Mouse (Mus musculus) embryo, embryonic 11.5 days (tissue): Measurements from ENCODE around the gene Mphosph6.

Source experiments
- DNase-seq: peaks from one replicate; pipeline ENCODE4 v3.0.0-alpha.2; 2012; ENCODE audit warnings: low read depth, low spot score

Gene Mphosph6

DNA sequence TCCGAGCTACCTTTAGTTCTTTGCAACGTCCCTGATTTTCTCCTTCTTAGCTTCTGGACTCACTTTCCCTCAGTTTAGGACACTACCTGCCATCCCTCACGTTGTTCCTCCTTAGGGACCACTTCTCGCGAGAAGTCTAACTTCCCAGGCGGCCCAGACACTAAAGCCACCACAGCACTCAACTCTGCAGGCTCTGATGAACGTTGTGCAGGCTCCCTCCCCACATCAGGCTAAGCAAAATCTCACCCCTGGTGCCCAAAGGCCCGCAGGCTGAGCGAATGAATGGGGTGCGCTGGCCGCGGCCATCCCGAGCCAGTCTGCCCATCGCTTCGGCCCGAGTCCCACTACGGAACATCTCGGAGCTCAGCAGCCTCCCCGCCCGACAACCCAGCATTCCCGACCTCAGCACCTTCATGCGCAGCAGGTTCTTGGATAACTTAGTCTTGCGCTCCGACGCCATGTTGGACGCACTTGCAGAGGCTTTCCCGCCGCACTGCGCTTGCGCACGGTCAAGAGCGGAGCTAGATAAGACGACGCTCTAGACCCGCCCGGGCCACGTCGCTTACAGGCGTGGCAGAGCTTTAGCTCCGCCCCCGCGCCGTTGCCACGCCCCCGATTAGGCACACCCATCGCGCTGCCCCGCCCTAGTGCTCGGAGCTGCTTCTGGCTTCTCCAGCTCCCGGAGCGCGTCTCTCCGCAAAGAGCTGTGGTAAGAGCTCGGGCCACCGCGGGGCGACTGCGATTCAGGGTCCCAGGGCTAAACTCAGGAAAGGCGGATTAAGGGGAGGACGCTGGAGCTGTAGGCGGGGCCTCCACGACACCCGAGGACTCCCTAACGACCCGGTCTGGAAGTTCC, at the start of gene Mphosph6:
Gene Mphosph6, minus strand, starts transcription at position 501 of the 856 bp plus-strand sequence.
- peak; percentile 99 for DNase-seq

- no peak for DNase-seq
Observed at GRCm38 (mm10) chr8:117850420-117850819, 48.7 kb upstream of the Mphosph6 start.

- no peak for DNase-seq
Observed at GRCm38 (mm10) chr8:117847865-117848264, 46.1 kb upstream of the Mphosph6 start.

- DNase-seq = no peak
Observed at GRCm38 (mm10) chr8:117843694-117844093, 42.0 kb upstream of the Mphosph6 start.

DNA sequence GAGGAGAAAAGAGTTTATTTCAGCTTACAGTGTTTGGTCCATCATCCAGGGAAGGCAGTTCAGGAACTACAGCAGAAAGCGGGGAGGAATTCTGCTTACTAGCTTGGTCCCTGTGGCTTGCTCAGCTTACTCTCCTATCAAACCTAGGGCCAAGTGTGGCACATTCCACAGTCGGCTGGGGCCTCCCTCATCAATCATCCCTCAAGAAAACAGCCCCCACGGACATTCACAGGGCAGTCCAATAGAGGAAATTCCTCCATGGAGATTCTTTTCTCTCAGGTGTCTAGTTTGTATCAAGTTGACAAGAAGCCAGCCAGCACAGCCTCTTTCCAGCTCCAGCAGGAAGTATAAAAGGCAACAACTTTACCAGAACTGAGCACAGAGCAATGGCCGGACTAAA, 11.8 kb upstream of the Mphosph6 start:
- no peak for DNase-seq

DNA sequence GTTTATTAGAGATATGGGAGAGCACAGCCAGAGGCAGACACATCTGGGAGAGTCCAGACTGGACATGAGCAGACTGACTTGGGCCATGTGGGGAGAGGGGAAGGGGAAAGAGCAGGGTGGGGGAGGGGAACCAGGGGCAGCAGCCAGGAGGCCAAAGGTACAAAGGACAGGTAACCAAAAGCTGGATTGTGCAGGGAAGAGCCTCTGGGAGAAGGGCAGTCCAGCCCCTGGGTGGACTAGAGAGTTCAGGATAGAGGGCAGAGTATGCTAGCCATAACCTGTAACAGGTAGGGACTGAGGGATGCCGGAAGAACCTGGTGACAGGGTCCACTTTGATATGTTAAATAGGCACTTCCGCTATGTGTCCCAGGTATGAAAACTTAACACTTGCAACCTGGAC, 8.9 kb upstream of the Mphosph6 start:
- no peak for DNase-seq

DNA sequence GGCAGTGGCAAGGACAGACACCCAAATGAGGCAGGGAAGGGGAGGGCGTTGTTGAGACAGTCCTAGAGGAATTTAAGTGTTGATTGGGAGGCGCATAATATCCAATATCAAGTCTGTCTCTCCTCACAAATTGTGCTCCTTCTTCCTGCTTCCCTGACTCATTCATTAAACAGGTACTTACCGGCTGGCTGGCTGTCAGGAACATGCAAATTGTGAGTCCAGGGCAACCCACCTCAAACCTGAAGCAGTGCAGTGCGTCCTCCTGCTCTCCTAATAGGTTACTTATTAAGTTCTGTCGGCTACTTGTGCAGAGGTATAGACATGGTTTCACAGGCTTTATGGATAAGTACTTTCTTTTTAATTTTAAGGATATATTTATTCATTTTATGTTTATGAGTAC, 3.7 kb upstream of the Mphosph6 start:
- DNase-seq = no peak

GRCm38 (mm10) chr8:117802299-117802689, 551 bp upstream of the Mphosph6 start:
- peak; percentile 11 for DNase-seq

- no peak for DNase-seq
Observed at GRCm38 (mm10) chr8:117798066-117798465, 3.7 kb downstream of the Mphosph6 start.

- DNase-seq = no peak
Observed at GRCm38 (mm10) chr8:117796464-117796863, 5.3 kb downstream of the Mphosph6 start.

GRCm38 (mm10) chr8:117794581-117794980, 7.2 kb downstream of the Mphosph6 start:
- no peak for DNase-seq

DNA sequence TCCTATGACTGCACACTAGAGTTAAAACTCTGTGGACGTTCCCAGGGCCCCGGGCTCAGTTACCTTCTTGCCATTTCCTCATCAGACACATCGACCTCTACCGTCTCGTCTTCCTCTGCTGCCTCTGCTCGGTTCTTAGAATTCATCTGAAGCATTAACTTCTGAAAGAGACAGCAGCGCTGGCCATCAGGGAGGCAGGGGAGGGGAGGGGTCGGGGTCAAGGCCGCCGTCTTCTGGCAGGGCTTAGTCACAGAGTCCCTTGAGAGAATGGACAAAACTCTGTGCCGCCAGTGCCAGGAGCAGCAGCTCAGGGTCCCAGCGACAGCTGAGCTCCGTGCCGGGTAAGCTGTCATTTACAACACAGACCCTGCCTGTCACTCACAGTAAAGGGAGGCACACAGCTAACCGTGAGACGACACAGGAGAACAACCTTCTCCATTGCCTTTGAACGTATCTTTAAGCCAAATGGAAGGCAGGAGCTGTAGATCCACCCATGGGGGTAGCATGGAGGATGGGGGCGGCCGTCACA, 9.1 kb downstream of the Mphosph6 start:
- DNase-seq = no peak

- DNase-seq = no peak
Observed at GRCm38 (mm10) chr8:117786428-117786827, 15.3 kb downstream of the Mphosph6 start.

DNA sequence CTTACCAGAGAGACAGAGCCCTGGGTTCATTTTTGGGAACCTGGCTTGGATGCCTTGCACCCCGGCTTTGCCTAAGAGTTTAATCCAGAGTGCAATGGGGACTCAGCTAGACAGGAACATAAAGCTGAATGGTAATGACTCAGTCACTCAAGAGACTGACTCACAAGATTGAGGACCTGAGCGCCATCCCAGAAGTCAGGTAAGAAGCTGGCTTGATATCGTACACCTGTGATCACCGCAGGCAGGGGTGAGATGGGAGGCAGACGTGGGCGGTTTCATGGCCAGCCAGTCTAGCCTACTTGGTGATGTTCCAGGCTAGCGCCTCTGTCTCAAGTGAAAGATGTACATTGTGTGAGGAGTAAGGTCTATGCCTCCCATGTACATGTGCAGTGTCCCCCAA, 18.7 kb downstream of the Mphosph6 start:
- DNase-seq = no peak

DNA sequence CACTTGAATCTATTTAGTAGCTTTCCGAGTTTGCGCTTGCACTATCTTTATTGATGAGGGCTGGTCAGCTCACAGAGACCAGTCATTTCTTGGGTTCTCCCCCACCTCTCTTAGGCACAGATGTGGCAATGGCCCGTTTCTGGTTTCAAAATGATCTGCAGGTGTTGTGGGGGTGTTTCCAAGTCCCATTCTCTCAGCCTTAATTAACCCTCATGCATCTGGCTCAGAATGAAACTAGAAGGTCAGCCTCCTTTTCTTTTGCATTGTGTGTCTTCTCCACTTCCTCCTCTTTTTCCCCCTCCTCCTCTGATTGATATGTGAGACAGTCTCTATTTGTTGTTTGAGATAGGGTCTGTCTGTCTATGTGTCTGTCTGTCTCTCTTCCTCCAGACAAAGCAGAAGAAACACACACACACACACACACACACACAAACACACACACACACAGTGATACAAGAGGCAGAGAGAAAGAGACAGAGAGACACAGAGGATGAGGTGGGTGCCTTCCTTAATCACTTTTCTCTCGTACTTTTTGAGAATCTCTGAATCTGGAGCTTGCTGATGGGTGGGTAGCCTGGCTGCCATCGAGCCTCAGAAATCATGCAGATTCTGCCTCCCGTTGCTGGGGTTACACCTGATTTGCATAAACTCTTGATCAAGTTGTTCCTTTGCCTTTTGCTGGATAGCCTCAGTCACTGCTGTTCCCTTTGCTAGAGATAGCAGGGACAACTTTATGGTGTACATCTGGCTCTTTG, 20.2 kb downstream of the Mphosph6 start:
- DNase-seq = no peak

GRCm38 (mm10) chr8:117779344-117779743, 22.4 kb downstream of the Mphosph6 start:
- DNase-seq = no peak

- no peak for DNase-seq
Observed at GRCm38 (mm10) chr8:117778531-117779322, 23.0 kb downstream of the Mphosph6 start.

DNA sequence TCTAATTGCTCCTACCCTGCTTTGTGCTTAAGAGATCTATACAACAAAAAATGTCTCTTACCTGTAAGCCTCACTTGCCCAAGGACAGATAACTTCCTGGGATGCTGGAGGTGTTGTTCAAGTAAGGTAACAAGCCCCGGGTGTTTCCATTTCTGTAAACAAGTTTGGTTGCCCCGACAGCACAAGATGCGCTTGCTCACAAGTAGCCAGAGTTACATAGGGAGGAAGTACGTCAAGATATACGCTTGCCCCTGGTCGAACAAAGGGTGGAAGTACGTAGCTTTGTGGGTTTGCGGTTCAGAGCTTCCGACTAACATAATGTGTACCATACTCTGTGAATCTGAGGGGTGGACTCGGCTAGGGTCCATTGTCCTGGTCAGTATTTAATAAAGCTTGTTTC, 25.7 kb downstream of the Mphosph6 start:
- no peak for DNase-seq

GRCm38 (mm10) chr8:117775626-117776025, 26.1 kb downstream of the Mphosph6 start:
- no peak for DNase-seq

GRCm38 (mm10) chr8:117772597-117772996, 29.1 kb downstream of the Mphosph6 start:
- DNase-seq = no peak

- peak; percentile 23 for DNase-seq
Observed at GRCm38 (mm10) chr8:117772126-117772525, 29.6 kb downstream of the Mphosph6 start.
